Mouse (Mus musculus) embryo, embryonic 11 days (tissue): ENCODE data around the gene Gba.
A peak's percentile ranks its signal among the peaks of the same experiment; 100 is the strongest.

Experiments
- DNase-seq: peaks from one replicate; pipeline ENCODE4 v3.0.0-alpha.2; 2015

Gba gene

DNA sequence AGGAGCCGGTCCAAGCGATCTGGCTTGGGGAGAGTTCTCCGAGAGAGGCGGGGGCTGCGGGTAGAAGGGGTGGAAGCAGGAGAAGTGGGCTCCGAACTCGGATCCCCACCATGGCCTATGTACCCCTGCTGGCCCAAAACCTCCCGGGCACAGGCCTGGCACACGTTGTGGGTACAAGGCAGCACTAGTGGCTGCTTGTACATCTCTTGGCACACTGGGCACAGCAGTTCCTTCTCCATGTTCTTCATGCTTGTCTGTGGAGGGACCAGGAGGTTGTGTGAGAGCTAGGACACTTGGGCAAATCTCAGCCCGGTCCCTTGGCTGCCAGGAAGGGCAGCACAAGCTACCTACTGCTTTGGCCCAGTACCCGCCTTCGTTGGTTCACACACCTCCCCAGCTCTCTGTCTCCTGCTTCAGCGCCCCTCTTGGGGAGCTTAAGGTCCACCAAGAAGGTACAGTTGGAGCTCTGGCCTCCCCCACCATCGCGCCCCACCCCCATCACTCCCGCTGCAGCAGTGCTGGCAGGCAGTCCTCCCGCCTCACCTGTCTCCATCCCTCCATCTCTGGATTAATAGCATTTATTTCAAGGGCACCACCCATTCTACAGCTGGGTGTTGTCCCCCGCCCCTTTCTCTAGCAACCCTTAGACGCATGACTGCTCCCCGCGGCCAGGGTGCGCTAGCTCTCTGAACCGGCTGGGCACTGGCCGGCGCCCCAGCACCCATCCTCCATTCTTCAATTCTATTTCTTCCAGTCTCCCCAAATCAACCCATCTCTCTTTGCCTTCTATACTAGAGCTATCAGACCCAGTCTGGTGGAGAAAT, 41.6 kb downstream of the Gba start:
- peak; percentile 62 for DNase-seq

GRCm38 (mm10) chr3:89244982-89245687, 42.4 kb downstream of the Gba start:
- DNase-seq, result peak; percentile 75

DNA sequence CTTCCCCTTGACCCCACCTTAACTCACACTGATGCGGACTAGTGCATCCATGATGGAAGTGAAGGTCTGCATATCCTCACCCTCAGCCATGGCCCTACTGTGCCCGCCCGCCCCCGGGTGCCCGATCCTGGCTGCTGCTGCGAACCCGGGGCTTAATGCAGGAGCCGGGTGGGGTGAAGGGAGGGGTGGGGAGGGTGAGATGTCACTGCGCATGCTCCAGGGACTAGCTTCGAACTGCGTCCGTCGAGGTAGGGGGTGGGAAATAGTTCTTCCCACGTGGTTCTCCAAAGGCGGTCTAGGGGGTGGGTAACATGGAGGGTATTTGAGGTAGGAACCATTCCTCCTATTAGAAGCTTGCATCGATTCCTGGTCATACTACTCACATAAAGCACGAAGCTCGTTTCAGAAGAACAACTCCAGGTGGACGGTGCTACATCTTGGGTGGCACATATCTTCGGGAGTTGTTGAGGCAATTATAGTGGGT, 43.0 kb downstream of the Gba start, which contains the start of gene Krtcap2:
Gene Krtcap2, plus strand, starts transcription at position 279 of the 484 bp plus-strand sequence.
- DNase-seq, result peak; percentile 61

GRCm38 (mm10) chr3:89246261-89247100, 43.8 kb downstream of the Gba start, which contains the start of gene Trim46:
TSS of gene Trim46 (minus strand) at chr3:89246309.
- DNase-seq, result peak; percentile 94

DNA sequence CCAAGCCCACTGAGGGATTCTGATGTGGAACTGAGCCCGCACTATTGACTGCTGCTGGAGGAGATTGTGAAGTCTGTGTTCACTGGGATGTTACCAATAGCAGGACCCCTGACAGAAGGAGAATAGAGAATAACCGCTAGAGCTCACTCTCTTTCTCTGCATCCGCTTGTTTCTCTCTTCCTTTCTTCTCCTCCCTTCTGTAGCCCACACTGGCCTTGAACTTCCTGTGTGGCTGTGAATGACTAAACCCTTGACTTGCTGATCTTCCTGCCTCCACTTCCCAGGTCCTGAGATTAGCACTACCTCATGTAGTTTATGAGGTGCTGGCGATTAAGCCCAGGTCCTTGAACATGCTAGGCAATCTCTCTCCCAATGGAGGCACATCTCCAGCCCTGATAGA, 44.7 kb downstream of the Gba start:
- DNase-seq, result no peak

- peak; percentile 80 for DNase-seq
Measured at GRCm38 (mm10) chr3:89250435-89251040, 47.8 kb downstream of the Gba start.

GRCm38 (mm10) chr3:89251365-89251895, 48.7 kb downstream of the Gba start:
- peak; percentile 74 for DNase-seq

DNA sequence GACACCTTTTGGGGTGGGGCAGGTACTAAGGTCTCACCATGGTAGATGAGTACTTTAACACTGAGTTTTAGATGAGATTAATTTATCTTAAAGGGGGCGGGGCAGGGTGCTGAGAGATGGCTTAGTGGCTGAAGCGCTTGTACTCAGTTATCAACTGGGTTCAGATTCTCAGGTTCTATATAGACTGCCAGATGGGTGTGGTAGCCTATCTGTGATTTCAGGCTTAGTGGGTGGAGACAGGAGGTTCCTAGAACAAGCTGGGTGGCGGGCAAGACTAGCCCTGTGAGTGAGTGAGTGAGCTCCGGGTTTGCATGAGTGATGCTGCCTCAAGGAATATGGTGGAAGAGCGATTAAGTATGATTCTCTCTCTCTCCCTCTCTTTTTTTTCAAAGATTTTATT, 52.3 kb downstream of the Gba start:
- no peak for DNase-seq

- DNase-seq, result no peak
Measured at GRCm38 (mm10) chr3:89256177-89256576, 53.4 kb downstream of the Gba start.
